Mouse (Mus musculus) embryonic facial prominence, embryonic 11.5 days (tissue): ENCODE data around the gene Hspb6. TPM values are rescaled to one million over a fixed set of nuclear protein-coding genes. Genes with fewer than 3 reads are reported as not detected.

Experiments used
- ATAC-seq: fragments of 200-750 bp; cut with Nextera tagmentation; replicated peaks from 2 replicates; pipeline ENCODE4 v1.8.0; 2017; ENCODE audit warnings: low read depth; ENCODE audit not compliant: insufficient number of reproducible peaks, low FRiP score, low TSS enrichment
- DNase-seq: peaks from one replicate; pipeline ENCODE4 v3.0.0-alpha.2; 2015; ENCODE audit warnings: low spot score
- H3K27ac ChIP-seq: fragments of 300-500 bp; sonication (generic); replicated peaks from 2 replicates; pipeline ENCODE4 v1.5.1; 2014; ENCODE audit warnings: mild to moderate bottlenecking, low read depth, low read length, control low read depth
- H3K27me3 ChIP-seq: fragments of 300-500 bp; sonication (generic); 2 replicates; pipeline ENCODE4 v1.6.1; 2014; ENCODE audit warnings: mild to moderate bottlenecking, low read length, moderate library complexity, mixed read lengths; ENCODE audit not compliant: control insufficient read depth, insufficient read depth
- H3K36me3 ChIP-seq: fragments of 300-500 bp; sonication (generic); replicated peaks from 2 replicates; pipeline ENCODE4 v1.6.1; 2014; ENCODE audit warnings: low read depth, mild to moderate bottlenecking, low read length, moderate library complexity, mixed read lengths; ENCODE audit not compliant: control insufficient read depth, insufficient read depth
- H3K4me1 ChIP-seq: fragments of 300-500 bp; sonication (generic); 2 replicates; pipeline ENCODE4 v1.6.1; 2014; ENCODE audit warnings: low read length, mixed read lengths; ENCODE audit not compliant: control insufficient read depth, insufficient read depth
- H3K4me2 ChIP-seq: fragments of 300-500 bp; sonication (generic); 2 replicates; pipeline ENCODE4 v1.6.1; 2014; ENCODE audit warnings: low read depth, mild to moderate bottlenecking, control low read depth, low read length, moderate library complexity
- H3K4me3 ChIP-seq: fragments of 300-500 bp; sonication (generic); 2 replicates; pipeline ENCODE4 v1.5.1; 2014; ENCODE audit warnings: low read depth, low read length, control low read depth
- H3K9ac ChIP-seq: fragments of 300-500 bp; sonication (generic); replicated peaks from 2 replicates; pipeline ENCODE4 v1.6.1; 2014; ENCODE audit warnings: mild to moderate bottlenecking, control low read depth, low read length
- H3K9me3 ChIP-seq: fragments of 300-500 bp; sonication (generic); replicated peaks from 2 replicates; pipeline ENCODE4 v1.6.1; 2016; ENCODE audit warnings: mild to moderate bottlenecking, low read length, inconsistent platforms, mixed read lengths; ENCODE audit not compliant: control insufficient read depth
- WGBS: fragments of 180-500 bp; shearing (Covaris S2); extraction: QIAGEN DNeasy Blood & Tissue Kit; methylation state at CpG from one replicate; pipeline ENCODE4 v1.1.7; 2014; 5-methylcytosine and 5-hydroxymethylcytosine counted together
- microRNA-seq: library from miRNA; unstranded; fragments of <30 nt; microRNA quantifications from one replicate; pipeline ENCODE4, GENCODE M21; 2016; ENCODE audit warnings: borderline number of aligned reads
- polyA plus RNA-seq: library from polyadenylated mRNA; unstranded; fragments of >200 nt; fragmentation: Nextera tagmentation; extraction: Ambion mirVana; gene quantifications from 2 replicates; pipeline ENCODE4 v1.2.1, GENCODE M21; 2014

The Hspb6 gene
- polyA plus RNA-seq, 1 experiment from 2014 or later, result 4.4 TPM

- no peak within 1 kb of the TSS for H3K9ac ChIP-seq
- no peaks in the 10 kb centered on the region for H3K36me3 ChIP-seq
- no peak within 1 kb of the TSS for H3K4me2 ChIP-seq
- no peaks in the 10 kb centered on the region for H3K27me3 ChIP-seq
- DNase-seq (no peak), ATAC-seq (no peak)
- no peak within 1 kb of the TSS for H3K27ac ChIP-seq
- H3K9me3 ChIP-seq, result no peaks in the 10 kb centered on the region
- no peaks in the 10 kb centered on the region for H3K4me1 ChIP-seq
- no peak within 1 kb of the TSS for H3K4me3 ChIP-seq
- WGBS, result 94% methylated on average over 12 of the region's 12 CpGs
Observed at GRCm38 (mm10) chr7:30598786-30599185, 46.8 kb downstream of the Hspb6 start, which contains the start of gene Zbtb32. Gene Zbtb32, minus strand, starts transcription at chr7:30598909.

DNA sequence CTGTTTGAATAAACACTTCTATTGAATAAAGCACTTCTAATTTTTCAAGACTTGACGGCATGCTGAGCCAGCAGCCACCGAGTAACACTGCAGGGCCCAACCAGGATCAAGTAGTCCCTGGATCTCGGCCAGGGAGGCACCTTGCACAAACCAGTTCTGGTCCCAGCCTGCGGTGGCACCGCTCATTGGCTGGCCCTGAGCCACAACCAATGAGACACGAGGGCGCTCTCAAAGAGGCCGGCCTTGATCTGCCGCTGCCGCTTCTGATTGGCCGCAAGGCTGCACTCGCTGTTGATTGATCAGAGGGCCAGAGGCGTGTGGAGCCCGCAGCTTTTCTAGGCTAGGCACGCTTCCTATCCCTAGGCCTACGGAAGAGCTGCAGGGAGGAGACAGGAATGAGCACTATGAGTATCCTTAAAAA, 48.0 kb downstream of the Hspb6 start:
- ATAC-seq, result peak; percentile 96
- H3K4me3 ChIP-seq, result no peak overlapping the region
- peak; percentile 86 for DNase-seq

GRCm38 (mm10) chr7:30600651-30601050, 48.7 kb downstream of the Hspb6 start:
- Histone ChIP-seq H3K27ac (no peak overlapping the region), H3K4me1 (no peaks in the 10 kb centered on the region), H3K36me3 (no peaks in the 10 kb centered on the region), H3K4me3 (no peak overlapping the region), H3K9ac (no peak overlapping the region), H3K9me3 (no peaks in the 10 kb centered on the region), H3K27me3 (no peaks in the 10 kb centered on the region), H3K4me2 (no peak overlapping the region)
- 75% methylated on average over 7 of the region's 7 CpGs for WGBS
- ATAC-seq (no peak), DNase-seq (no peak)

More for the DNA sequence above, 48.0 kb downstream of the Hspb6 start:
- Histone ChIP-seq H3K4me1 (no peaks in the 10 kb centered on the region), H3K9ac (no peak overlapping the region), H3K4me2 (no peak overlapping the region), H3K36me3 (no peaks in the 10 kb centered on the region), H3K27me3 (no peaks in the 10 kb centered on the region), H3K9me3 (no peaks in the 10 kb centered on the region), H3K27ac (no peak overlapping the region)
- WGBS, result 1% methylated on average over 16 of the region's 16 CpGs

GRCm38 (mm10) chr7:30602583-30602982, 50.6 kb downstream of the Hspb6 start:
- Histone ChIP-seq H3K27me3 (no peaks in the 10 kb centered on the region), H3K4me3 (no peak overlapping the region), H3K9me3 (no peaks in the 10 kb centered on the region), H3K4me2 (no peak overlapping the region), H3K36me3 (no peaks in the 10 kb centered on the region), H3K4me1 (no peaks in the 10 kb centered on the region), H3K9ac (no peak overlapping the region), H3K27ac (no peak overlapping the region)
- ATAC-seq, result no peak
- WGBS, result 23% methylated on average over 3 of the region's 3 CpGs
- peak; percentile 49 for DNase-seq

DNA sequence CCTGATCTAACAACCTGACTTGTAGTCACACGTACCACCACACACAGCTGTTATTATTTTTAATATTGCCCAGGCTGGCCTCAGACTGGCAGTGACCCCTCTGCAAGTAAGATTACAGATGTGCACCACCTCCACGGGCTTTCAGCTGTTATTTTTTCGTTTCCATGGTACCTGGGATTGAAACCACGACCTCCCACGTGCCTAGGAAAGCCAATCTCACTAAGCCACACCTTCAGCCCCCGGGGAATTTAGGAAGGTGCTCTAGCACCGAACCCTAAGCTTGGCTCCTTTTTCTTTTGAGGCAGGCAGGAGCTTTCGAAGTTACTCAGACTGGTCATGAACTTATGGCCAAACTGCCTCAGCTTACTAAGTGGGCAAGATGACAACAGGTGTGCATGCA, 52.4 kb downstream of the Hspb6 start:
- Histone ChIP-seq H3K9ac (no peak overlapping the region), H3K4me1 (no peaks in the 10 kb centered on the region), H3K4me2 (no peak overlapping the region), H3K4me3 (no peak overlapping the region), H3K27me3 (no peaks in the 10 kb centered on the region), H3K27ac (no peak overlapping the region), H3K9me3 (no peaks in the 10 kb centered on the region), H3K36me3 (no peaks in the 10 kb centered on the region)
- 49% methylated on average over 8 of the region's 8 CpGs for WGBS
- ATAC-seq (no peak), DNase-seq (no peak)

DNA sequence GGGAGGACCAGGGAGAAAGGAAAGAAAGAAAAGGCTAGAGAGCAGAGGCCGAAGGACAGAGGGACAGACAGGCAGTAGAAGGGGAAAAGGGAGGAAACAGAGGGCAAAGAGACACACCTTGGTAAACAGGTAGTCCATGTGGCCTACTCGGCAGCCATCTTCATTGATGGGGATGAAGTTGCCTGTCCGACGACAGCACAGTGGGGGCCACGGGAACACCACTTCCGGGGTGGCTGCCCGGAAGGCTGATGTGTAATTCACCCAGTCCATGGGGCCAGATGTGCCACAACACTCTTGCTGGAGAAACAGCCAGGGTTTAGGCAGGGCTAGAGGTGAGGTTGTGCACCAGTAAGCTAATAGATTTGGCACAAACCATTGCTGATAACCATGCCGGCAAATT, 53.0 kb downstream of the Hspb6 start:
- Histone ChIP-seq H3K27me3 (no peaks in the 10 kb centered on the region), H3K9me3 (no peaks in the 10 kb centered on the region), H3K27ac (no peak overlapping the region), H3K9ac (no peak overlapping the region), H3K4me3 (no peak overlapping the region), H3K4me1 (no peaks in the 10 kb centered on the region), H3K36me3 (no peaks in the 10 kb centered on the region), H3K4me2 (no peak overlapping the region)
- WGBS, result 83% methylated on average over 8 of the region's 8 CpGs
- no peak for DNase-seq
- no peak for ATAC-seq

Small RNA genes within 50 kb of the gene (microRNA-seq; reads per million reads assigned to microRNA genes)
- 1.9 reads per million for gene Gm38670
- not detected for gene Mir3569

Other genes starting within 250 kb of the Hspb6 start
- gene Alkbh6, start 243.5 kb upstream of the Hspb6 start, polyA plus RNA-seq, result 80.7 and 92.0 TPM in 2 replicates
- 34.5 and 44.5 TPM in 2 replicates for gene Syne4, start 237.4 kb upstream of the Hspb6 start, polyA plus RNA-seq
- gene E130208F15Rik, start 230.4 kb upstream of the Hspb6 start, polyA plus RNA-seq, result 1.4 TPM in 1 of 2 replicates, not detected in the other
- 24.4 and 25.0 TPM in 2 replicates for gene Sdhaf1, start 228.3 kb upstream of the Hspb6 start, polyA plus RNA-seq
- 4.5 and 5.1 TPM in 2 replicates for gene Lrfn3, start 189.4 kb upstream of the Hspb6 start, polyA plus RNA-seq
- gene Tyrobp, start 138.4 kb upstream of the Hspb6 start, polyA plus RNA-seq, result 16.9 and 17.9 TPM in 2 replicates
- 0.72 TPM in 1 of 2 replicates, not detected in the other for gene Hcst, start 132.3 kb upstream of the Hspb6 start, polyA plus RNA-seq
- 1.6 TPM in 2 replicates for gene Nfkbid, start 130.4 kb upstream of the Hspb6 start, polyA plus RNA-seq
- 40.2 and 45.4 TPM in 2 replicates for gene Aplp1, start 106.6 kb upstream of the Hspb6 start, polyA plus RNA-seq
- 0.45 and 0.84 TPM in 2 replicates for gene Kirrel2, start 94.5 kb upstream of the Hspb6 start, polyA plus RNA-seq
- gene Nphs1, start 93.9 kb upstream of the Hspb6 start, polyA plus RNA-seq, result 0.36 TPM in 1 of 2 replicates, not detected in the other
- gene Prodh2, start 58.6 kb upstream of the Hspb6 start, polyA plus RNA-seq, result not detected in 2 replicates
- gene Arhgap33, start 17.1 kb upstream of the Hspb6 start, polyA plus RNA-seq, result 11.5 and 14.7 TPM in 2 replicates
- 13.0 and 13.7 TPM in 2 replicates for gene Proser3, start 121 bp downstream of the Hspb6 start, polyA plus RNA-seq
- 40.2 and 44.8 TPM in 2 replicates for gene Lin37, start 7.7 kb downstream of the Hspb6 start, polyA plus RNA-seq
- 99.9 and 102 TPM in 2 replicates for gene U2af1l4, start 11.1 kb downstream of the Hspb6 start, polyA plus RNA-seq
- 5.9 and 7.0 TPM in 2 replicates for gene Gm49396, start 11.2 kb downstream of the Hspb6 start, polyA plus RNA-seq
- gene Psenen, start 11.4 kb downstream of the Hspb6 start, polyA plus RNA-seq, result 108 and 110 TPM in 2 replicates
- 1.5 and 2.9 TPM in 2 replicates for gene Igflr1, start 13.2 kb downstream of the Hspb6 start, polyA plus RNA-seq
- 7.2 and 8.4 TPM in 2 replicates for gene Kmt2b, start 36.5 kb downstream of the Hspb6 start, polyA plus RNA-seq
- 0.21 and 0.43 TPM in 2 replicates for gene Zbtb32, start 46.7 kb downstream of the Hspb6 start, polyA plus RNA-seq
- gene Upk1a, start 60.7 kb downstream of the Hspb6 start, polyA plus RNA-seq, result 0.14 and 0.35 TPM in 2 replicates
- gene Cox6b1, start 74.0 kb downstream of the Hspb6 start, polyA plus RNA-seq, result 700 and 782 TPM in 2 replicates
- gene Etv2, start 83.7 kb downstream of the Hspb6 start, polyA plus RNA-seq, result 0.20 TPM in 1 of 2 replicates, not detected in the other
- gene Rbm42, start 98.1 kb downstream of the Hspb6 start, polyA plus RNA-seq, result 108 and 118 TPM in 2 replicates
- gene Haus5, start 112.8 kb downstream of the Hspb6 start, polyA plus RNA-seq, result 50.1 and 53.1 TPM in 2 replicates
- gene Pmis2, start 119.4 kb downstream of the Hspb6 start, polyA plus RNA-seq, result not detected in 2 replicates
- gene 2200002J24Rik, start 146.7 kb downstream of the Hspb6 start, polyA plus RNA-seq, result not detected in 2 replicates
- 0.26 TPM in 1 of 2 replicates, not detected in the other for gene Atp4a, start 160.0 kb downstream of the Hspb6 start, polyA plus RNA-seq
- gene Tmem147, start 177.4 kb downstream of the Hspb6 start, polyA plus RNA-seq, result 129 and 145 TPM in 2 replicates
- gene Gapdhs, start 191.5 kb downstream of the Hspb6 start, polyA plus RNA-seq, result 0.24 TPM in 1 of 2 replicates, not detected in the other
- gene Sbsn, start 199.3 kb downstream of the Hspb6 start, polyA plus RNA-seq, result 1.0 and 2.0 TPM in 2 replicates
- gene Dmkn, start 211.6 kb downstream of the Hspb6 start, polyA plus RNA-seq, result not detected in 2 replicates
- gene Krtdap, start 235.7 kb downstream of the Hspb6 start, polyA plus RNA-seq, result not detected in 2 replicates